In the genomic region with DNA sequence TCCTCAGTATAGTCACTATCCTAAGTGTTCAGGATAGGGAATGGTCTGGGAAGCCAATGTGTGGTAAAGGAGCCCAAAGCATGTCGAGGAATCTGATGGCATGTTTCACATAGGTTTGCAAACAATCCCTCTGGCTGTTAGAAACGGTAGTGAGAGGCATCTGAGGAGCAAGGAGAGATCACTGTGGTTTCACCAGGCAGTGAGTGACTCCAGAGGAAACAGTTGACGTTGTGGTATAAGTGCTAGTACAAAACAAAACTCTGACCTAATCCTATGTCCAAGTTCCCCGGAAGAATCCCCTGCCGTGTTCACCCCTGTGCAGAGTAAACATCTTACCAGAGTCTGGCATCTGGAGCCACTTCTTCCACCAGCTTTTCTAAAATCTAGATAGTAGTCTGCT, we compare ENCODE assay signal across 21 mouse cellular contexts.
DNase-seq lines count a peak whose midpoint lies in the region; ATAC-seq lines count a peak whose summit lies in the region.
"Had no signal": no experiment of that assay in that cellular context is flagged by ENCODE, and none has a peak within 500 bp of the region (broad histone marks: within the 10 kb centered on the region; RNA-seq: fewer than 3 reads in every experiment).

No protein-coding gene starts in this region.

- no peaks in the 10 kb centered on the region for H3K4me1 ChIP-seq in forebrain, embryonic 13.5 days

- WGBS in forebrain, embryonic 13.5 days: 84% methylated on average over 5 of the region's 5 CpGs

- no peak for DNase-seq in frontal cortex, postnatal 10 days (ENCODE audit: low spot score in 2 of 2)
- no peak for DNase-seq in thymus, adult 18-20 months
- DNase-seq: adrenal gland, adult 2 months; adrenal gland, adult 8-10 months; adrenal gland, postnatal 10 days; adrenal gland, postnatal 14 days; adrenal gland, postnatal 25 days; adrenal gland, postnatal 36 days; B cell, adult 2 months; cerebellum, adult 11 months; cerebellum, adult 11-12 months; cerebellum, adult 18-20 months had no signal

- no peaks in the 10 kb centered on the region for H3K9me3 ChIP-seq in forebrain, embryonic 13.5 days (replicated peaks)
- H3K9me3 ChIP-seq: G1E had no signal

- no peak overlapping the region for H3K4me2 ChIP-seq in forebrain, embryonic 13.5 days

- H3K27ac ChIP-seq in forebrain, embryonic 13.5 days: no peak overlapping the region

- no peaks in the 10 kb centered on the region for H3K36me3 ChIP-seq in forebrain, embryonic 13.5 days (ENCODE audit: poor library complexity, severe bottlenecking)
- H3K36me3 ChIP-seq: G1E had no signal

- no peak overlapping the region for H3K4me3 ChIP-seq in forebrain, embryonic 13.5 days

- H3K9ac ChIP-seq in forebrain, embryonic 13.5 days: no peak overlapping the region

- ATAC-seq in common myeloid progenitor, adult 5-6 weeks (replicated peaks; ENCODE audit: low read depth, poor library complexity, severe bottlenecking): peak; percentile 62; the same call in 1 of the 2 replicates
- ATAC-seq in granulocyte monocyte progenitor cell, adult 5-6 weeks (replicated peaks; ENCODE audit: poor library complexity, severe bottlenecking): peak; percentile 62
- ATAC-seq in megakaryocyte progenitor cell, adult 5-6 weeks (replicated peaks; ENCODE audit: poor library complexity): peak; percentile 68
- ATAC-seq in forebrain, embryonic 13.5 days: no peak
- ATAC-seq: activated CD4-positive, CD25-positive, alpha-beta regulatory T cell, adult 4 months; CD4-positive, CD25-positive, alpha-beta regulatory T cell, adult 4 months; Patski had no signal

- peaks cover 4% of the 10 kb centered on the region; the same call in 1 of the 2 replicates for H3K27me3 ChIP-seq in forebrain, embryonic 13.5 days
- H3K27me3 ChIP-seq: CH12.LX, Patski had no signal
